Mouse (Mus musculus): ENCODE results near the gene Pde3a. TPM values are rescaled to one million over a fixed set of nuclear protein-coding genes. Genes with fewer than 3 reads are reported as not detected.

Gene Pde3a
- 1 to 10 TPM; 1.9 to 2.3 TPM for total RNA-seq (2021)
- long read RNA-seq, experiment 1, result 0 reads
- long read RNA-seq, experiment 2, partial matches to known transcripts, result 0 of 1 reads
- long read RNA-seq, experiment 2, other reads (novel, unspliced or antisense), result 1 of 1 reads

DNA sequence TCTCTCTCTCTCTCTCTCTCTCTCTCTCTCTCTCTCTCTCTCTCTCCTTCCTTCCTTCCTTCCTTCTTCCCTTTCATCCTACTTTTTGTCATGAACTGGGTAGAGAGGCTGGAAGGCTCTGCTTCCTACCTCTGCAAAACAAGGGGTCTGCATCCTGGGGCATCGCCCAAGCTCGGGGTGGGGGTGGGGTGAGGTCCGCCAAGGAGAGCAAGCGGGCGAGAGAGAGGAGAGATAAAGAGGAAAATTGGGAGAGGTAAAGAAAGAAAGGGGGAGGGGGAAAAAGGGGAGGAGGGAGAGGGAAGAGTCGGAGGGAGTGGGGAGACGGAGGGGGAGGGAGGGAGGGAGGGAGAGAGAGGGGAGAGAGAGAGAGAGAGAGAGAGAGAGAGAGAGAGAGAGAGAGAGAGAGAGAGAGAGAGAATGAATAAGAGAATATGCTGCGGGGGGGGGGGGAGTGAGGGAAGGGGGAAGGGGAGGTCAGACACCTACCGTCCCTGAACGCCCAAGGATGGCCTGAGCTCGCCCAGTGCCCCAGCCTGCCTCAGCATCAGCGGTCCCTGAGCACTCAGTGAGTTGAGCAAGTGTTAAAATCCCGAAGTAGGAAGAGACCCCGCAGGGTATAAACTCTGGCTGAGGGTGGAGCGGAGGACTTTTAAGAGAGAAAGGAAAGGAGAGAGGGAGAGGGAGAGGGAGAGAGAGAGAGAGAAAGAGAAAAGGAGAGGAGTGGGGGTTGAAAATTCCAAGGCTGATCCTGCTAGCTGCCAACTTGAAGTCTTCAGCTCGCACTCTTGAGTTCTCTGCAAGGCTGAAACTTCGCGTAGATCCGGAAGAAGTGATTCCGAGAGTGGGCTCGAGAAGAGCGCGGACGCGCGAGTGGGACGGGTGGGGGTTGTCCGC is at the start of gene Pde3a:
Gene Pde3a, plus strand, starts transcription at position 579 of the 894 bp plus-strand sequence.
- intact Hi-C loops (cut with DNase I), result loop anchor here (5.0 kb wide), 1 partner anchor 327 kb away; no protein-coding TSS in a partner anchor
- peak in 1 of 2 experiments; percentile 15 for DNase-seq

- no peak for DNase-seq
- intact Hi-C loops (cut with DNase I), result no loop called here
These were observed 48.9 kb upstream of the Pde3a start for GRCm38 (mm10) chr6:141200173-141200615.

- intact Hi-C loops (cut with DNase I), result no loop called here
- no peak for DNase-seq
These were observed 41.5 kb upstream of the Pde3a start for GRCm38 (mm10) chr6:141207531-141207930.

DNA sequence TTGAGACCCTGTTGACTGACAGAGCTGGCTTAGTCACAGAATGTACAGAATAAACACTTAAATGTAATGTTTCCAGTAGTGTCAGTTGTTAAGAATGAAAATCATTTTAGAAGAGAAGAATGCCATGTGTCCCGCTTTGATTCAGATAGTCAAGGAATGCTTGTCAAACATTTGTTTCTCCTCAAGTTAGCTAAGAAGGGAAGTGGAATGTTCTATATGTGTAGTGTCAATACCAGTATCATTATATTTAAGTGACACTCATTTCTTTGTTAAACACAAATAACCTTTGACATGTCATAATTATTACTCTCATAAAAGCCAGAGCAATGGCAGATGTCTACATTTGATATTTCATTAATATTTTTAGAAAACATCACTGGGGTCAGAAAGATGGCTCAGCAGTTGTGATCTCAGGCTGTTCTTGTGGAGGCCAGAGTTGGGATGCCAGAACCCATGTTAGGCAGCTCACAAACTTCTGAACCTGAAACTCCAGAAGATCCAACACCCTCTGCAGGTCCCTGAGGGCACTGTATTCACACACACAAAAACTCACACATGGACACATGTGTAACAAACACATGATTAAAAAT is 40.7 kb upstream of the Pde3a start:
- intact Hi-C loops (cut with DNase I), result no loop called here

DNA sequence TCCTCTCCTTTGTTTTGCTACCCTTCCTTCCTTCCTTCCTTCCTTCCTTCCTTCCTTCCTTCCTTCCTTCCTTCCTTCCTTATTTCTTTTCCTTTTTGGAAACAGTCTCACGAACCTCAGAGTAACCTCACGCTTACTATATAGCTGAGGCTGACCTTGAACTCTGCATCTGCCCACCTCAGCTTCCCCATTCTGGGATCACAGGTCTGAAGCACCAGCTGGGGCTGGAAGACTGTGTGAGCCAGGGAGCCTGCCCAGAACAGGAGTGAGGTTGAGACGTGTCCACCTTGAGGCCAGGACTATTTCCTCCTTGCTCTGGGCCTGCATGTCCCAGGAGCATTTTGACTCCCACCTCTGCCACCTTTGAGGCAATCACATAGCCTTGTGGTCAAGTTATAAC is 39.0 kb upstream of the Pde3a start:
- intact Hi-C loops (cut with DNase I), result no loop called here
- DNase-seq, result no peak

More for the DNA sequence above, 40.7 kb upstream of the Pde3a start:
- DNase-seq, result no peak

GRCm38 (mm10) chr6:141221081-141221480 is 28.0 kb upstream of the Pde3a start:
- no peak for DNase-seq
- intact Hi-C loops (cut with DNase I), result no loop called here

GRCm38 (mm10) chr6:141226851-141227657 is 22.0 kb upstream of the Pde3a start:
- DNase-seq, result no peak
- intact Hi-C loops (cut with DNase I), result no loop called here

GRCm38 (mm10) chr6:141227658-141228005 is 21.4 kb upstream of the Pde3a start:
- intact Hi-C loops (cut with DNase I), result no loop called here
- DNase-seq, result no peak

- intact Hi-C loops (cut with DNase I), result no loop called here
These were observed 16.2 kb upstream of the Pde3a start for GRCm38 (mm10) chr6:141232756-141233382.

DNA sequence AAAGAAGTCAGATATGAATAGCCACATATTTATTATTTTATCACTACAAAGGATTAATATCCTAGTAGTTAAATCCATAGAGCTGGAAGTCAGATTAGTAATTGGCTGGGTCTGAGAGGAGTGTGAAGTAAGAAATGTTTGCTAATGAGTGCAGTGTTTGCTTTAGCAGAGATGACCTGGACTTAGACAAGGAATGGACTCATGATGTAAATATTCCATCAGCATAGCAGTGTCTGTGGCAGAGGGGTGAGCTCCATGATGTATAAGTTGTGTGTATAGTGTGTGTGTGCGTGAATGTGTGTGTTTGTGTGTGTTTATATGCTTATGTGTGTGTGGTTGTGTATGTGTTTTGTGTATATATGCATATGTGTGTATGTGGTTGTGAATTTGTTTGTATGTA is 7.3 kb upstream of the Pde3a start:
- no peak for DNase-seq
- intact Hi-C loops (cut with DNase I), result no loop called here

More at GRCm38 (mm10) chr6:141232756-141233382, 16.2 kb upstream of the Pde3a start:
- DNase-seq, result no peak

DNA sequence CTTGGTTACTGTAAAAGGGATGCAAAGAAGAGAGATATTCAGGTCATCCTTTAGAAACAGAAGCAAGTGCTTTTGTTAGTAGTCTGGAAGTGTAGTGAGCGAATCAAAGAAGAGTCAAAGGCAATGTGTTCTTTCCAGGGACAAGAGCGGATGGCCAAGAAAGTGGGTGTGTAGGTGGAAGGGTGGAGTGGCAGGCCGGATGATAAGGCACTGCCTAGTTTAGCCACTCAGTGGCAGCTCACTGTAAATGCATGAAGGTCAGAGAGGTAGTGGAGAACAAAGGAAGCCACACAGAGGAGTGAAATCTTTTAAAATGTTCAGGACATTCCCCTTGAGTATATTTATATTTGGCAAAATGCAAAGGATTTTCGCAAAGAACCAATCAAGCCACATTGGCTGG is 4.0 kb upstream of the Pde3a start:
- no peak for DNase-seq
- intact Hi-C loops (cut with DNase I), result loop anchor here (5.0 kb wide), 1 partner anchor 323 kb away; no protein-coding TSS in a partner anchor

DNA sequence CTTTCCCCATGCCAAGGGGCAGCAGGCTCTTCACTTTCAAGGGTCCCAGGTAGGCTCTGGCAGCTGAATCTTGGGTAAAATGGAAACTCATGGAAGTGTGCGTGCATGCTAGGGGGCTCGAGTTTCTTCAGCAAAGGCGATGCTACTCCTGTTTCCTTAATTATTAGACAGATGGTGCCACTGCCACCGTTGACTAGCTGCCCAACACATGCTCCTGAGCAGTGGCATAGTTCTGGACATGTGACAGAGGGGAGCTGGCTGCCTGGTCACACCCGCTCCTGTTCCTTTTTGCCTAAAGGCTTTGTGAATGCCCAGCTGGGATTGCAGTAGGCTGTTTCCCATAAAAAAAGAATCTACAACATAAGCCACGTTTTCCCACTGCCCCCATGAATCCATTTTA is 2.7 kb upstream of the Pde3a start:
- intact Hi-C loops (cut with DNase I), result loop anchor here (5.0 kb wide), 1 partner anchor 324 kb away; no protein-coding TSS in a partner anchor
- DNase-seq, result no peak

- intact Hi-C loops (cut with DNase I), result loop anchor here (5.0 kb wide), 1 partner anchor 326 kb away; no protein-coding TSS in a partner anchor
These were observed 988 bp upstream of the Pde3a start for GRCm38 (mm10) chr6:141248081-141248480.

GRCm38 (mm10) chr6:141249585-141250295 is 671 bp downstream of the Pde3a start:
- intact Hi-C loops (cut with DNase I), result loop anchor here (5.0 kb wide), 1 partner anchor 327 kb away; no protein-coding TSS in a partner anchor
- DNase-seq, result peak; percentile 51 to 63

More at GRCm38 (mm10) chr6:141248081-141248480, 988 bp upstream of the Pde3a start:
- no peak for DNase-seq

DNA sequence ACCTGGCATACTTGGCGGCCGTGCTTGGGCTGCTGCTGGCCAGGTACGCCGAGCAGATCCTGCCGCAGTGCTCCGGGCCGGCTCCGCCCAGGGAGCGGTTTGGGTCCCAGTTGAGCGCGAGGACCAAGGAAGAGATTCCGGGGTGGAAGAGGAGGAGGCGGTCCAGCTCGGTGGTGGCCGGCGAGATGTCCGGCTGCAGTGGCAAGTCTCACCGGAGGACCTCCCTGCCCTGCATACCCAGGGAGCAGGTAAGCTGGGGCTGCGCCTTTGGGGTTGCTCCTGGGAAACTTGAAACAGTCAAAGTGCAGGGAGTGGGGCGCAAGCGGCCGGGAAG is 1.2 kb downstream of the Pde3a start:
- peak in 1 of 2 experiments; percentile 19 for DNase-seq
- intact Hi-C loops (cut with DNase I), result no loop called here

DNA sequence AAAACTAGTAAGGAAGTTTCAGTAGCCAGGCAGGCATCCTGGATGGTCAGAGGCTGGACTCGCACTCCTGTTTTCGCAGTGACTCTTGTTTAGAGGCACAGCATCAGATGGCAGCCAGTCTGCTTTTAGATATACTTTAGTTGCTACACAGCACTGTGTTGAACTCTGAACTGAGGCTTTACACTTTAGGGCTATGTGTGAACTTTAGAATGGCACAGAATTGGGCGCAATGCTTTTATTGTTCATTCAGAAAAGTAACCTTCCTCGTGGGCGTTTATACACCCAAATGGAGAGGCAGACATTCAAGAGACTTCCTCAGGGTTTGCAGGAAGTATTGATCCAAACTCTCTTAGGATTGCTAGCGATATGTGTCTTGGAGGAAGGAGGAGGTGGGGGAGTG is 1.9 kb downstream of the Pde3a start:
- intact Hi-C loops (cut with DNase I), result no loop called here
- DNase-seq, result no peak

GRCm38 (mm10) chr6:141252520-141252919 is 3.5 kb downstream of the Pde3a start:
- intact Hi-C loops (cut with DNase I), result no loop called here
- DNase-seq, result no peak

GRCm38 (mm10) chr6:141254956-141255355 is 5.9 kb downstream of the Pde3a start:
- intact Hi-C loops (cut with DNase I), result no loop called here
- no peak for DNase-seq

DNA sequence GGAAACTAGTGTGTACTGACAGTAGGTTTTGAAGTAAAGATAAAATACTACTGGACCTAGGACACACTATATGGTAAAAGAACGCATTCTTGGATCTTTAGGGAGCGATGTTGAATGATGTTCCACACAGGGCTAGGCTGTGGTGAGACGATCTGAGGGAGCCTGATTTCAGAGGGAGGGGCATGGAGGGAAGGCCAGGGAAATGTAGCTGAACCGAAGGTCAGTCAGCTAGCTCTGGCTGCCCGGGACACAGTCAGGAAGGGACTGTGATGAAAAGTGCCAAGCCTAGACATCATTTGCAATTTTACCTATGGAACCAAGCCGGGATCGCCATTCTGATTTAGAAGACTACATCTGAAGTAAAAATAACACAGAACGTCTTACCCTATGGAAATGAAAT is 7.8 kb downstream of the Pde3a start:
- intact Hi-C loops (cut with DNase I), result no loop called here
- DNase-seq, result no peak
